Mouse (Mus musculus) liver, adult 2 months (tissue): ENCODE results near the gene Fezf2.

ENCODE experiments used
- CTCF ChIP-seq: fragments of 200-500 bp; IDR thresholded peaks from 2 replicates; pipeline ENCODE4 v1.5.1; 2011; ENCODE audit warnings: low read depth, low read length, control low read depth
- POLR2A ChIP-seq: fragments of 200-500 bp; IDR thresholded peaks from 2 replicates; pipeline ENCODE4 v1.6.1; 2011; ENCODE audit warnings: low read length, control low read depth; ENCODE audit not compliant: insufficient read depth; ENCODE audit errors: extremely low read depth

DNA sequence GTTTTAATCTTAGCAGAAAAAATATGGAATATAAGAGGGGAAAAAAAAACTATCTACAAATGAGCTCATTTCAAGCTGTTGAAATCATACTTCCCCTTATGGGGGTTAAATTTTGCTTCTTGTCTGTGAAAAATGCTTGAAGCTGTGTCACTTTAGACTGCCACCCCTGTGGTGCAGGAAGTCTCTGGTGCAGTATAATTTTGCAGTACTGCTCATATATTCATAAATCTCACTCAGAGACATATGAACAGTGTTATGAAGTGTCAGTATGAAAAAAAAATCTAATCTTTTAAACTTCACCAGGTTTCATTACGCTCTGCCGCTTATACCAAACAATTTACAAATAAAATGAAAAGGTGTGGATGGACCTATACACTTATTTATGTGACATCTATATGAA lies 29.3 kb upstream of the Fezf2 start:
- no peak for TF ChIP-seq CTCF
- TF ChIP-seq POLR2A: no peak
